Mouse (Mus musculus): ENCODE results near the gene Fgf2. TPM values are rescaled to one million over a fixed set of nuclear protein-coding genes. Genes with fewer than 3 reads are reported as not detected.

Gene Fgf2
- 0.06 TPM in 2 replicates for polyA plus RNA-seq (2012; rRNA removed)

DNA sequence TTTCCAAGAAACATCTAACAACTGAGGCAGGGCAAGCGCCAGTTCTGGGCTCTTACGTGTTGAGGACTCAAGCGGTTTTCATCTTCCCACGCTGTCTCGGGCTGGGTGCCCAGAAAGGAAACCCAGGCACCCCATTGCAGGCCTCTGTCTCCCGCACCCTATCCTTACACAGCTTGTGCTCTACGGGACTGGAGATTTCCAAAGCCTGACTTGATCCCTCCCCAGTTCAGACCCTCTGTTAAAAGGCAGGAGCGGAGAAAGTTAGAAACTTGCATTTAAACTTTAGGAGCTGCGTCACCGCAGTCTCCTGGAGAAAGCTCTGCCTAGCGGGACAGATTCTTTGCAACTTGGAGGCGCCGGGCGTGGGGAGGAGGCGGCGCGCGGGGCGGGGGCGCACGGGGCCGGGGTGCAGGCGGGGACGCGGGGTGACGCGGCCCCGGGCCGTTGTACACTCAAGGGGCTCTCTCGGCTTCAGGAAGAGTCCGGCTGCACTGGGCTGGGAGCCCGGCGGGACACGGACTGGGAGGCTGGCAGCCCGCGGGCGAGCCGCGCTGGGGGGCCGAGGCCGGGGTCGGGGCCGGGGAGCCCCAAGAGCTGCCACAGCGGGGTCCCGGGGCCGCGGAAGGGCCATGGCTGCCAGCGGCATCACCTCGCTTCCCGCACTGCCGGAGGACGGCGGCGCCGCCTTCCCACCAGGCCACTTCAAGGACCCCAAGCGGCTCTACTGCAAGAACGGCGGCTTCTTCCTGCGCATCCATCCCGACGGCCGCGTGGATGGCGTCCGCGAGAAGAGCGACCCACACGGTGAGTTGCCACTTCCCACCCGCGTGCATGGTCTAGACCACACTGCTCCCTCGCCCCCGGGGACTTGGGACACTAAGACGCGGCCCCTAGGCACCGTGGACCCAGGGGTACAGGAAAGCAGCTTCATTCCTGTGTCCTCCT is at the start of gene Fgf2:
TSS of gene Fgf2 (plus strand) at position 126 of the 945 bp plus-strand sequence.

DNA sequence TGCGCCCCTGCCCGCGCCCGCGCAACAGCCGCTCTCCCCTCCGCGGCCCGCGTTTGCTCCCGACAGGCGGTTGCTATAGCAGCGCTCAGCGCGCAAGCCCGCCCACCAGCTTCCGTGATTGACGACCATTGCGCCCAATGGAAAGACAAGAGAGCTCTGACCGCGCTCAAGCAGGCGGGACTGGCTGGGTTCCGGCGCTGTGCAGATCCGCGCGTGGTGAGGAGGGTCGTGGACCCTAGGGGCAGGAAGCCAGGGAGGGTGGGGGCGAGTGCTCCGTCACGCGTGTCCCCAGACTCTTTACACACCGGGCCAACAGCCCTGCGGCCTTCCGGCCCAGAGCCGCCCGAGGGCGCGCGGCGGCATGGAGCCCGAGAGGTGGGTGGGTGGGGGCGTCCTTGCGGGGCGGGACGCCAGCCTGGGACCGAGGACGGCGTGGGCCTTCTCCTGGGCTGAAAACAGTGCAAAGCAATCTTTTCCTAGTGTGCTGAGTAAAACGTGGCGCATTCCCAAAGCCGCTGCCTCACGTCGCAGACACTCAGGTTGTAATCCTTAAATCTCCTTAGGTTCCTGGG is 35.7 kb upstream of the Fgf2 start, which contains the start of the genes Bbs12 and Cetn4:
TSS of gene Bbs12 (plus strand) at position 185 of the 572 bp plus-strand sequence.
TSS of gene Cetn4 (minus strand) at position 339 of the 572 bp plus-strand sequence.

GRCm38 (mm10) chr3:37419458-37419991 is 71.4 kb downstream of the Fgf2 start, which contains the start of gene Spata5:
TSS of gene Spata5 (plus strand) at chr3:37419896.

DNA sequence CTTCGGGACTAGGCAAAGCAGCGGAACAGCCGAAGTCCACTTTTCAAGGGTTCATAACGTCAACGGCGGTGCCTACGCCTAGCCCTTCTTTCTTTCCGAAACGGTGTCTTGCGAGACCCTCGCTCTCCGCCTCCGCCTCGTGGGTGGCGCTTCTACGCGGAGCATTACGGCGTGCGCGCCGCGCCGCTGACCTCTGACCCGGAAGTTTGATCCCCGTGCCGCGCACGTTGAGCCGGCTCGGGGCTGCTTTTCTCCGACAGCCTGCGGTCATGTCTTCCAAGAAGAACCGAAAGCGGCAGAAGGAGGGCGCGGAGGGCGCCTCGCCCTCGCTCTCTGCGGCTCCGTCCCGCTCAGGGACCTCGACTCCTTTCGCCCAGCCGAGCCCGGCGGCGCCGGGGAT is 71.9 kb downstream of the Fgf2 start, which contains the start of gene Nudt6:
TSS of gene Nudt6 (minus strand) at position 140 of the 400 bp plus-strand sequence.

Other genes starting within 250 kb of the Fgf2 start
- 0.05 TPM in 1 of 2 replicates, not detected in the other for gene Il2, start 222.4 kb upstream of the Fgf2 start, polyA plus RNA-seq (2012; rRNA removed)
- not detected in 2 replicates for gene Il21, start 115.7 kb upstream of the Fgf2 start, polyA plus RNA-seq (2012; rRNA removed)
- 1.8 and 2.9 TPM in 2 replicates for gene Bbs12, start 35.8 kb upstream of the Fgf2 start, polyA plus RNA-seq (2012; rRNA removed)
- gene Cetn4, start 35.6 kb upstream of the Fgf2 start, polyA plus RNA-seq (2012; rRNA removed): 1.6 and 1.8 TPM in 2 replicates
- 6.4 and 7.3 TPM in 2 replicates for gene Spata5, start 71.5 kb downstream of the Fgf2 start, polyA plus RNA-seq (2012; rRNA removed)
- 3.4 and 4.0 TPM in 2 replicates for gene Nudt6, start 71.9 kb downstream of the Fgf2 start, polyA plus RNA-seq (2012; rRNA removed)